Mouse (Mus musculus): ENCODE measurements around the gene Vmn1r180.
"Not testable (repeated sequence)": the region's sequence is repeated elsewhere in the genome, so short reads cannot be mapped to it uniquely, and the experiment has no call there.

The Vmn1r180 gene

DNA sequence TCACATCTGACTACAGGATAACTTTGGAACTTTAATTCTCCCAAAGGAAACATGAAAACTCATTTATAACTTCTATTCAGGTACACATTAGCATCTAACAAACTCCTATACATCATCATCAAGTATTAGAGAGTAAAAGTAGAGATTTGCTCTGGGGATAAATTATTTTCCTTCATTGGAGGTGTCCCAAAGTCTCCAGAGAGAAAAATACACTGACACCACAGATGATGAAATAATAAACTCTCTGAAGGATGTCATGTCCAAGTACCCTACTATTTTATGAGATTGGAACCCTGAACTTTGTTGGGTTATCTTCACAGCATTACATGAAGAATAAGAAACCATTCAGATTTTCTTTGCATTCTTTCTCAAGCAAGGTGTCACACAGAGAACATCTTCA is at the start of gene Vmn1r180:
Gene Vmn1r180, plus strand, starts transcription at position 301 of the 400 bp plus-strand sequence.
- DNase-seq, result no peak

DNA sequence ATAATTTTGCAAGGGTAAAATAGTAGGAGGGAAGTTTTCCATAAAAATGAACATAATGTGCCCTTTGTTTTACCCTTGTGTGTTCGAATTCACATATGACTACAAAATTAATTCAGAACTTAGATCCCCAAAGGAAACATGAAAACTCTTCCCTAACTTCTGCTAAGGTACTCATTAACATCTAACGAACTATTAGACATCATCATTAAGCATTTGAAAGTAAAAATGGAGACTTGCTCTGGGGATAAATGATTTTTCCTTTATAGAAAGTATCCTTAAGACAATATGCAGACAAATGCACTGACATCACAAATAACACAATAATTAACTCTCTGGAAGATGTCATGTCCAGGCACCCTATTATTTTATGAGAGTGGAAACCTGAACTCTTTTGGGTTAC is 23.8 kb upstream of the Vmn1r180 start, which contains the start of gene Vmn1r179:
Gene Vmn1r179, plus strand, starts transcription at position 301 of the 400 bp plus-strand sequence.
- DNase-seq, result no peak

DNA sequence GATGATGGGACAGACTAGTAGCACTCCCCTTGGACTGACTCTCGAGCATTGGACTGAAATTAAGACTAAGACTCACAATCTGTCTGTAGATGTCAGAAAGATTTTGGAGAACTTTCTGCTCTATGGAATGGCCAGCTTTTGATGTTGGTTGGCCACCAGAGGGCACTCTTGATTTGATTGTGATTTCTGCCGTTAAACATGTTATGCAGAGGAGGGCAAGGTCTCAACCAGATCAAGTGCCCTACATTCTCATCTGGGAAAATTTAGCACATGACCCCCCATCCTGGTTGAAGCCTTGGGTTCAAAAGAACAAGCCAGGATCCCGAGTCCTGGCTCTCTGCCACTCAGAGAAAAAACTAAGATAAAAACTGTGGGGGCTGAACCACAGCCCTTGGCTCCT is 17.6 kb downstream of the Vmn1r180 start:
- not testable (repeated sequence) for DNase-seq

DNA sequence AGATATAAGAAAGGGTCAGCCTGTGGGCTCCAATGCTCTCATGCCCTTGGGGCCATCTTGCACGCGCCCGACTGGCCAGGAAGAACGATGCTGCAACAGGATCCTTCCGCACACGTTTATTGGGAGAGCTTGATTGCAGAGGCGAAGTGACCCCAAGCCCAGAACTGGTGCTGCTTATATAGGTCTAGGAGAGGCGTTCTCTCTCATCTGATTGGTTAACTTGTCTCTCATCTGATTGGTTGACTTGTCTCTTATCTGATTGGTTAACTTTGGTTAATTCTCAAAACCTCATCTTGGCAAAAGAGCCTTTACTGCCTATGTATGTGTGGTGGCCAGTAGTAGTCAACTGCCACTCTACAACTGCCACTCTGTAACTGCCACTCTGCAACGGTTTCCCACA is 23.9 kb downstream of the Vmn1r180 start, which contains the start of gene Vmn1r181:
Gene Vmn1r181, plus strand, starts transcription at position 301 of the 400 bp plus-strand sequence.
- not testable (repeated sequence) for DNase-seq

DNA sequence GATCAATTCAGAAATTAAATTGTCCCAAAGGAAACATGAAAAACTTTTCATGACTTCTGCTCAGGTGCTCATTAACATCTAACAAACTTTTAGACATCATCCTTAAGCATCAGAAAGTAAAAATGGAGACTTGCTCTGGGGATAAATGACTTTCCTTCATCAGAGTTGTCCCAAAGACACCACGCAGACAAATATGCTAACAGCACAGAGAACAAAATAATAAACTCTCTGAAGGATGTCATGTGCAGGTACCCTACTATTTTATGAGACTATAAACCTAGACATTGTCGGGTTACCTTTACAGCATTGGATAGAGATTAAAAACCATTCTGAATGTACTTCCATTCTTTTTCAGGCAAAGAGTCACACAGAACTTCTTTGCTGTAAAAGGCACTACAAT is 51.0 kb downstream of the Vmn1r180 start, which contains the start of gene V1rd19:
Gene V1rd19, plus strand, starts transcription at position 301 of the 400 bp plus-strand sequence.
- no peak for DNase-seq
